Mouse (Mus musculus) ES-E14 (cell line): ENCODE measurements around the gene Qpctl. TPM values are rescaled to one million over a fixed set of nuclear protein-coding genes. Genes with fewer than 3 reads are reported as not detected.

Source experiments
- DNase-seq: peaks from one replicate; pipeline ENCODE4 v3.0.0-alpha.2; 2013; ENCODE audit warnings: low read depth, low spot score
- H3K27ac ChIP-seq: 2 replicates; pipeline ENCODE4 v1.5.1; 2012; ENCODE audit warnings: low read depth, mild to moderate bottlenecking, low read length, moderate library complexity, mixed read lengths; ENCODE audit not compliant: poor library complexity, insufficient read depth, severe bottlenecking
- H3K36me3 ChIP-seq: 2 replicates; pipeline ENCODE4 v1.6.1; 2012; ENCODE audit warnings: mild to moderate bottlenecking, low read length, moderate library complexity, mixed read lengths; ENCODE audit not compliant: control insufficient read depth, poor library complexity, insufficient read depth, severe bottlenecking
- H3K4me1 ChIP-seq, 2 experiments: fragments of 150-350 bp in 1 of 2; sonication (generic) in 1 of 2; 2 replicates each; pipeline ENCODE4 v1.6.1; 2012; ENCODE audit warnings: low read length in 2 of 2, mild to moderate bottlenecking in 1 of 2, mixed read lengths in 1 of 2; ENCODE audit not compliant: control insufficient read depth in 2 of 2, insufficient read depth in 2 of 2, poor library complexity in 1 of 2
- H3K4me3 ChIP-seq, 2 experiments: fragments of 150-350 bp in 1 of 2; sonication (generic) in 1 of 2; 2 replicates each; pipeline ENCODE4 v1.5.1; 2012; ENCODE audit warnings: low read length in 2 of 2, low read depth in 1 of 2, mild to moderate bottlenecking in 1 of 2, mixed read lengths in 1 of 2; ENCODE audit not compliant: insufficient read depth in 1 of 2, poor library complexity in 1 of 2, severe bottlenecking in 1 of 2
- H3K9ac ChIP-seq: 2 replicates; pipeline ENCODE4 v1.6.1; 2012; ENCODE audit warnings: low read depth, mild to moderate bottlenecking, low read length, mixed read lengths; ENCODE audit not compliant: poor library complexity, insufficient read depth, severe bottlenecking
- H3K9me3 ChIP-seq: fragments of 150-350 bp; sonication (generic); 2 replicates; pipeline ENCODE4 v1.6.1; 2012; ENCODE audit warnings: low read depth, mild to moderate bottlenecking, low read length; ENCODE audit not compliant: control insufficient read depth, insufficient read depth
- CHD2 ChIP-seq: IDR thresholded peaks from 2 replicates; pipeline ENCODE4 v1.6.1; 2014; ENCODE audit warnings: mild to moderate bottlenecking, low read depth, low read length, inconsistent platforms
- HCFC1 ChIP-seq: IDR thresholded peaks from 2 replicates; pipeline ENCODE4 v1.6.1; 2012; ENCODE audit warnings: low read length, inconsistent platforms, borderline replicate concordance; ENCODE audit not compliant: insufficient read depth
- MAFK ChIP-seq: IDR thresholded peaks from 2 replicates; pipeline ENCODE4 v1.6.1; 2014; ENCODE audit warnings: mild to moderate bottlenecking, low read depth, low read length, inconsistent platforms; ENCODE audit not compliant: insufficient read depth
- ZC3H11A ChIP-seq: IDR thresholded peaks from 2 replicates; pipeline ENCODE4 v1.6.1; 2012; ENCODE audit warnings: low read depth, mild to moderate bottlenecking, inconsistent platforms, low read length, borderline replicate concordance
- ZNF384 ChIP-seq: IDR thresholded peaks from 2 replicates; pipeline ENCODE4 v1.6.1; 2012; ENCODE audit warnings: low read depth, low read length, inconsistent platforms
- in situ Hi-C, 2 experiments: fragments of 600-800 bp; cut with MboI; formaldehyde crosslinking; loops; one replicate each; pipeline ENCODE4 v1.15.1; 2025; ENCODE audit warnings: low sequenced_read_pairs in 2 of 2, inconsistent platforms in 1 of 2; ENCODE audit not compliant: unreplicated experiment in 2 of 2
- total RNA-seq: library from RNA; depleted of rRNA; stranded (reverse); fragments of 300-350 nt; gene quantifications from 2 replicates; pipeline ENCODE4 v1.2.3, GENCODE M21; 2012

The Qpctl gene
- total RNA-seq, 1 experiment: 8.1 TPM

GRCm38 (mm10) chr7:19163752-19164151 lies 14.7 kb upstream of the Qpctl start:
- H3K4me3 ChIP-seq: peak overlapping the region in 1 of 2 experiments; percentile 41; a peak in 1 of 4 replicates
- TF ChIP-seq MAFK: no peak
- no peak for TF ChIP-seq CHD2
- TF ChIP-seq HCFC1: no peak
- no peak for TF ChIP-seq ZC3H11A
- TF ChIP-seq ZNF384: no peak
- H3K4me1 ChIP-seq: peaks cover 2 to 17% of the 10 kb centered on the region in 2 experiments; a peak in 2 of 4 replicates
- no peak overlapping the region for H3K9ac ChIP-seq
- no peak overlapping the region for H3K27ac ChIP-seq
- H3K9me3 ChIP-seq: no peaks in the 10 kb centered on the region
- DNase-seq: no peak
- in situ Hi-C loops: no loop called here
- H3K36me3 ChIP-seq: no peaks in the 10 kb centered on the region

GRCm38 (mm10) chr7:19162928-19163327 lies 13.8 kb upstream of the Qpctl start:
- TF ChIP-seq ZC3H11A: no peak
- TF ChIP-seq CHD2: no peak
- no peak for TF ChIP-seq HCFC1
- TF ChIP-seq ZNF384: no peak
- no peak for TF ChIP-seq MAFK
- H3K27ac ChIP-seq: no peak overlapping the region
- in situ Hi-C loops: no loop called here
- DNase-seq: no peak
- H3K36me3 ChIP-seq: no peaks in the 10 kb centered on the region
- H3K9me3 ChIP-seq: no peaks in the 10 kb centered on the region
- H3K4me3 ChIP-seq: no peak overlapping the region
- H3K4me1 ChIP-seq: peaks cover 2 to 17% of the 10 kb centered on the region in 2 experiments; a peak in 3 of 4 replicates
- no peak overlapping the region for H3K9ac ChIP-seq

- H3K9ac ChIP-seq: peak overlapping the region; percentile 79
- H3K27ac ChIP-seq: no peak overlapping the region
- H3K4me1 ChIP-seq: peaks cover 0 to 23% of the 10 kb centered on the region in 2 experiments; a peak in 3 of 4 replicates
- peak; percentile 78 for DNase-seq
- peaks cover 2% of the 10 kb centered on the region; the same call in 1 of the 2 replicates for H3K36me3 ChIP-seq
- H3K9me3 ChIP-seq: no peaks in the 10 kb centered on the region
- TF ChIP-seq HCFC1 (no peak), MAFK (no peak), ZC3H11A (no peak), CHD2 (no peak), ZNF384 (no peak)
- in situ Hi-C loops: no loop called here
- H3K4me3 ChIP-seq: peak overlapping the region; percentile 78 to 85
Observed at GRCm38 (mm10) chr7:19160115-19160514, 11.0 kb upstream of the Qpctl start.

GRCm38 (mm10) chr7:19159411-19159810 lies 10.3 kb upstream of the Qpctl start:
- peaks cover 2% of the 10 kb centered on the region; the same call in 1 of the 2 replicates for H3K36me3 ChIP-seq
- H3K27ac ChIP-seq: no peak overlapping the region
- in situ Hi-C loops: no loop called here
- DNase-seq: no peak
- peak overlapping the region; percentile 24; the same call in 1 of the 2 replicates for H3K9ac ChIP-seq
- H3K4me1 ChIP-seq: peaks cover 0 to 22% of the 10 kb centered on the region in 2 experiments; a peak in 3 of 4 replicates
- H3K9me3 ChIP-seq: no peaks in the 10 kb centered on the region
- TF ChIP-seq HCFC1: no peak
- TF ChIP-seq CHD2: no peak
- TF ChIP-seq MAFK: no peak
- TF ChIP-seq ZC3H11A: no peak
- peak overlapping the region; percentile 11 to 61; a peak in 3 of 4 replicates for H3K4me3 ChIP-seq
